In the genomic region with DNA sequence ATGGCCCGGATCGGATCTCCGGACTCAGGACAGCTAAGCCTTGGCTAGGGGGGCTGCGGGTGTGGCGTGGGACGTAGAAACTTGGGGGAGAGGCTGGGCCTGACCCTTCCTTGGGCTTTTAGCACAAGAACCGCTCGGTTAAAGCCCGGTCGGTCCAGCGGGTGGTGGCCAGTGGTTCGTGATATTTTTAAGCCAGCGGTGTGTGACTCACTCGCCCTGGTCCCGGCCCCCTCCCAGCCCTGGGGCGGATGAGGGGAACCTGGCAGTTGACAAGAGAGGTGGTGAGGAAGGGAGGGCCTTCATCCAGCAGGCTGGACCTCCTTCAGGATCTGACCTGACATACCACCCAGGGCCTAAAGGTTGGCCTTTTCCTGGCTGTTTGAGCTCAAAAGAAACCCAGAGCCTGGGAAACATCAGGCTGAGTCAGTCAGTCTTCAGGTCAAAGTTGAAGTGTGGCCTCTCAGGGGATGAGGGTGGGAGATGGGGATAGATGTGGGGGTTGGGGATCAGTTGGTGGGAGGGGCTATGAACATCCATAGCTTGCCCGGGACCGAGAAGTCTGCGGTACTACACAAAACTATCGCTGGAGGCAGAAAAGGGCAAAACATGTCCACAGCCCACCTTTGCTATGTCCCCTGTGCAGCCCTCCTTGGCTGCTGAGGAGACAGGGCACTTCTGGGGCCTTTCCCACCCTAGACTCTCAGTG, we compare ENCODE assay signal across 8 mouse cellular contexts. TPM values are rescaled to one million over a fixed set of nuclear protein-coding genes. Genes with fewer than 3 reads are reported as not detected.
DNase-seq lines count a peak whose midpoint lies in the region; ATAC-seq and TF ChIP-seq lines count a peak whose summit lies in the region.
"Had no signal": no experiment of that assay in that cellular context is flagged by ENCODE, and none has a peak within 500 bp of the region (broad histone marks: within the 10 kb centered on the region; RNA-seq: fewer than 3 reads in every experiment).

No protein-coding gene starts in this region.

- intact Hi-C loops in left cerebral cortex, adult 2 months (cut with DNase I) = no loop called here

- TF ChIP-seq CTCF in stomach, postnatal 0 days (IDR thresholded peaks at IDR 0.05; ENCODE audit: low read depth) = no peak
- no peak for TF ChIP-seq CTCF in left cerebral cortex, adult 2 months (IDR thresholded peaks at IDR 0.05)

- DNase-seq in midbrain, embryonic 10.5 days (ENCODE audit: low spot score) = no peak
- DNase-seq in midbrain, embryonic 14.5 days = no peak
- peak; percentile 33 for DNase-seq in limb, embryonic 10.5 days (ENCODE audit: low spot score)
- peak; percentile 44 for DNase-seq in stomach, postnatal 0 days (ENCODE audit: low spot score)
- no peak for DNase-seq in embryo, embryonic 10 days (ENCODE audit: low spot score)
- no peak for DNase-seq in left cerebral cortex, adult 2 months (ENCODE audit: extremely low spot score in 1 of 2, low spot score in 2 of 2)
- DNase-seq: right cerebral cortex, adult 18-20 months had no signal

- H3K9ac ChIP-seq in midbrain, embryonic 14.5 days (replicated peaks; ENCODE audit: low read length) = no peak overlapping the region
- peak overlapping the region; percentile 76 for H3K9ac ChIP-seq in stomach, postnatal 0 days (ENCODE audit: low read length)

- peaks cover 33% of the 10 kb centered on the region for H3K27me3 ChIP-seq in midbrain, embryonic 10.5 days (ENCODE audit: low read depth, poor library complexity, severe bottlenecking)
- no peaks in the 10 kb centered on the region for H3K27me3 ChIP-seq in midbrain, embryonic 14.5 days (ENCODE audit: control insufficient read depth, insufficient read depth, low read length)
- H3K27me3 ChIP-seq in limb, embryonic 10.5 days (ENCODE audit: low read depth, poor library complexity, severe bottlenecking) = peaks cover 32% of the 10 kb centered on the region
- no peaks in the 10 kb centered on the region for H3K27me3 ChIP-seq in stomach, postnatal 0 days (ENCODE audit: control insufficient read depth, insufficient read depth, low read length)

- WGBS in midbrain, embryonic 10.5 days = 49% methylated on average over 20 of the region's 20 CpGs
- WGBS in midbrain, embryonic 14.5 days = 31% methylated on average over 20 of the region's 20 CpGs
- 32% methylated on average over 20 of the region's 20 CpGs for WGBS in limb, embryonic 10.5 days
- WGBS in stomach, postnatal 0 days = 35% methylated on average over 20 of the region's 20 CpGs

- no peak for TF ChIP-seq EP300 in stomach, postnatal 0 days (optimal IDR thresholded peaks at IDR 0.05)

- H3K4me2 ChIP-seq in midbrain, embryonic 14.5 days (ENCODE audit: low read length) = no peak overlapping the region
- H3K4me2 ChIP-seq in stomach, postnatal 0 days (replicated peaks; ENCODE audit: low read depth) = peak overlapping the region; percentile 55

- H3K36me3 ChIP-seq in midbrain, embryonic 10.5 days = peaks cover 19% of the 10 kb centered on the region
- H3K36me3 ChIP-seq in midbrain, embryonic 14.5 days (ENCODE audit: control insufficient read depth, insufficient read depth, low read length) = 0 out of 2 replicates have a peak, but pooled peaks cover 1% of the 10 kb centered on the region
- H3K36me3 ChIP-seq in limb, embryonic 10.5 days = peaks cover 21% of the 10 kb centered on the region
- H3K36me3 ChIP-seq in stomach, postnatal 0 days (ENCODE audit: control insufficient read depth, insufficient read depth, low read length) = no peaks in the 10 kb centered on the region

- H3K4me3 ChIP-seq in midbrain, embryonic 10.5 days = peak overlapping the region; percentile 37
- H3K4me3 ChIP-seq in midbrain, embryonic 14.5 days (replicated peaks; ENCODE audit: low read depth, low read length) = no peak overlapping the region
- H3K4me3 ChIP-seq in limb, embryonic 10.5 days = peak overlapping the region; percentile 43
- peak overlapping the region; percentile 45 for H3K4me3 ChIP-seq in stomach, postnatal 0 days (ENCODE audit: low read depth, low read length)
- no peak overlapping the region for H3K4me3 ChIP-seq in left cerebral cortex, adult 2 months

- H3K27ac ChIP-seq in midbrain, embryonic 10.5 days (replicated peaks) = no peak overlapping the region; the same call in 1 of the 2 replicates
- H3K27ac ChIP-seq in midbrain, embryonic 14.5 days (replicated peaks; ENCODE audit: low read depth, low read length) = no peak overlapping the region
- no peak overlapping the region for H3K27ac ChIP-seq in limb, embryonic 10.5 days
- H3K27ac ChIP-seq in stomach, postnatal 0 days (replicated peaks) = peak overlapping the region; percentile 92
- no peak overlapping the region for H3K27ac ChIP-seq in left cerebral cortex, adult 2 months

- peaks cover 22% of the 10 kb centered on the region for H3K4me1 ChIP-seq in midbrain, embryonic 10.5 days
- H3K4me1 ChIP-seq in midbrain, embryonic 14.5 days (ENCODE audit: control insufficient read depth, insufficient read depth, low read length) = no peaks in the 10 kb centered on the region
- H3K4me1 ChIP-seq in limb, embryonic 10.5 days = peaks cover 29% of the 10 kb centered on the region
- no peaks in the 10 kb centered on the region for H3K4me1 ChIP-seq in stomach, postnatal 0 days (replicated peaks; ENCODE audit: control insufficient read depth, insufficient read depth)

- ATAC-seq in midbrain, embryonic 14.5 days (ENCODE audit: low FRiP score, low TSS enrichment) = no peak
- ATAC-seq in erythroid progenitor cell, adult 5-6 weeks (replicated peaks; ENCODE audit: low FRiP score, poor library complexity, severe bottlenecking) = 0 out of 2 replicates have a peak, but pooled peaks have one; percentile 2
- peak; percentile 11; the same call in 1 of the 2 replicates for ATAC-seq in stomach, postnatal 0 days (ENCODE audit: low FRiP score, low TSS enrichment)

- no peaks in the 10 kb centered on the region for H3K9me3 ChIP-seq in midbrain, embryonic 10.5 days (replicated peaks)
- H3K9me3 ChIP-seq in midbrain, embryonic 14.5 days (ENCODE audit: control insufficient read depth, low read length) = no peaks in the 10 kb centered on the region
- H3K9me3 ChIP-seq in limb, embryonic 10.5 days (replicated peaks) = no peaks in the 10 kb centered on the region
- no peaks in the 10 kb centered on the region for H3K9me3 ChIP-seq in stomach, postnatal 0 days (ENCODE audit: control insufficient read depth, low read length)

RNA-seq across cellular contexts. Expression of a gene that starts 0.7 kb away (rescaled TPM):
- polyA plus RNA-seq in midbrain, embryonic 10.5 days (2016; fragmentation: Nextera tagmentation; extraction: Ambion mirVana) = 3.4 and 3.8 TPM in 2 replicates
- 0.19 and 0.50 TPM in 2 replicates for polyA plus RNA-seq in midbrain, embryonic 14.5 days (2014; fragmentation: Nextera tagmentation; extraction: Ambion mirVana)
- total RNA-seq in erythroid progenitor cell, adult 5-6 weeks (2015; ENCODE audit: low replicate concordance) = not detected in 2 replicates
- total RNA-seq in erythroid progenitor cell, adult 5-6 weeks (2017; ENCODE audit: low replicate concordance) = 1.4 TPM in 1 of 2 replicates, not detected in the other
- 3.4 and 5.0 TPM in 2 replicates for polyA plus RNA-seq in limb, embryonic 10.5 days (2016; fragmentation: Nextera tagmentation; extraction: Ambion mirVana)
- 86.1 and 96.5 TPM in 2 replicates for polyA plus RNA-seq in stomach, postnatal 0 days (2015; fragmentation: Nextera tagmentation; extraction: Ambion mirVana)
- 1 to 10 TPM; 3.6 to 5.3 TPM for total RNA-seq in left cerebral cortex, adult 2 months (2021)

RNA-seq across cellular contexts. Expression of a gene that starts 11.8 kb away (rescaled TPM):
- polyA plus RNA-seq in midbrain, embryonic 10.5 days (2016; fragmentation: Nextera tagmentation; extraction: Ambion mirVana) = 52.2 and 58.1 TPM in 2 replicates
- polyA plus RNA-seq in midbrain, embryonic 14.5 days (2014; fragmentation: Nextera tagmentation; extraction: Ambion mirVana) = 38.6 and 48.9 TPM in 2 replicates
- total RNA-seq in erythroid progenitor cell, adult 5-6 weeks (2015; ENCODE audit: low replicate concordance) = 13.4 and 26.7 TPM in 2 replicates
- total RNA-seq in erythroid progenitor cell, adult 5-6 weeks (2017; ENCODE audit: low replicate concordance) = 8.3 and 8.6 TPM in 2 replicates
- 42.9 and 46.1 TPM in 2 replicates for polyA plus RNA-seq in limb, embryonic 10.5 days (2016; fragmentation: Nextera tagmentation; extraction: Ambion mirVana)
- 18.6 and 19.7 TPM in 2 replicates for polyA plus RNA-seq in stomach, postnatal 0 days (2015; fragmentation: Nextera tagmentation; extraction: Ambion mirVana)
- 10 to 100 TPM; 33.3 to 34.9 TPM for total RNA-seq in left cerebral cortex, adult 2 months (2021)

RNA-seq across cellular contexts. Expression of a gene that starts 11.9 kb away (rescaled TPM):
- polyA plus RNA-seq in midbrain, embryonic 10.5 days (2016; fragmentation: Nextera tagmentation; extraction: Ambion mirVana) = 57.4 and 67.2 TPM in 2 replicates
- polyA plus RNA-seq in midbrain, embryonic 14.5 days (2014; fragmentation: Nextera tagmentation; extraction: Ambion mirVana) = 180 and 207 TPM in 2 replicates
- 46.5 and 55.8 TPM in 2 replicates for total RNA-seq in erythroid progenitor cell, adult 5-6 weeks (2015; ENCODE audit: low replicate concordance)
- 26.2 and 40.8 TPM in 2 replicates for total RNA-seq in erythroid progenitor cell, adult 5-6 weeks (2017; ENCODE audit: low replicate concordance)
- polyA plus RNA-seq in limb, embryonic 10.5 days (2016; fragmentation: Nextera tagmentation; extraction: Ambion mirVana) = 44.1 and 59.5 TPM in 2 replicates
- polyA plus RNA-seq in stomach, postnatal 0 days (2015; fragmentation: Nextera tagmentation; extraction: Ambion mirVana) = 37.6 and 40.1 TPM in 2 replicates
- 10 to 100 TPM; 63.1 to 63.8 TPM for total RNA-seq in left cerebral cortex, adult 2 months (2021)

RNA-seq across cellular contexts. Expression of a gene that starts 47.6 kb away (rescaled TPM):
- 0.32 and 0.62 TPM in 2 replicates for polyA plus RNA-seq in midbrain, embryonic 10.5 days (2016; fragmentation: Nextera tagmentation; extraction: Ambion mirVana)
- polyA plus RNA-seq in midbrain, embryonic 14.5 days (2014; fragmentation: Nextera tagmentation; extraction: Ambion mirVana) = 0.53 and 0.54 TPM in 2 replicates
- total RNA-seq in erythroid progenitor cell, adult 5-6 weeks (2015; ENCODE audit: low replicate concordance) = not detected in 2 replicates
- total RNA-seq in erythroid progenitor cell, adult 5-6 weeks (2017; ENCODE audit: low replicate concordance) = not detected in 2 replicates
- 0.68 and 0.93 TPM in 2 replicates for polyA plus RNA-seq in limb, embryonic 10.5 days (2016; fragmentation: Nextera tagmentation; extraction: Ambion mirVana)
- 0.06 and 0.16 TPM in 2 replicates for polyA plus RNA-seq in stomach, postnatal 0 days (2015; fragmentation: Nextera tagmentation; extraction: Ambion mirVana)
- under 1 TPM; 0.27 to 0.44 TPM for total RNA-seq in left cerebral cortex, adult 2 months (2021)

RNA-seq across cellular contexts. Expression of a gene that starts 52.6 kb away (rescaled TPM):
- polyA plus RNA-seq in midbrain, embryonic 10.5 days (2016; fragmentation: Nextera tagmentation; extraction: Ambion mirVana) = 339 and 342 TPM in 2 replicates
- polyA plus RNA-seq in midbrain, embryonic 14.5 days (2014; fragmentation: Nextera tagmentation; extraction: Ambion mirVana) = 312 and 318 TPM in 2 replicates
- 108 and 138 TPM in 2 replicates for total RNA-seq in erythroid progenitor cell, adult 5-6 weeks (2015; ENCODE audit: low replicate concordance)
- 354 and 496 TPM in 2 replicates for total RNA-seq in erythroid progenitor cell, adult 5-6 weeks (2017; ENCODE audit: low replicate concordance)
- 258 and 272 TPM in 2 replicates for polyA plus RNA-seq in limb, embryonic 10.5 days (2016; fragmentation: Nextera tagmentation; extraction: Ambion mirVana)
- polyA plus RNA-seq in stomach, postnatal 0 days (2015; fragmentation: Nextera tagmentation; extraction: Ambion mirVana) = 459 and 468 TPM in 2 replicates
- total RNA-seq in left cerebral cortex, adult 2 months (2021) = 10 to 100 TPM; 87.5 to 90.9 TPM

Comparison
In these comparisons a context has a peak if more than half of its experiments do, and no peak if none do; other contexts are left out.
1. H3K4me3 ChIP-seq: peak in midbrain, embryonic 10.5 days (single experiment), limb, embryonic 10.5 days (single experiment) and stomach, postnatal 0 days (single experiment); none in midbrain, embryonic 14.5 days (single experiment) and left cerebral cortex, adult 2 months (single experiment).
2. DNase-seq: peak in limb, embryonic 10.5 days (single experiment) and stomach, postnatal 0 days (single experiment); none in midbrain, embryonic 10.5 days (single experiment), midbrain, embryonic 14.5 days (single experiment), embryo, embryonic 10 days (single experiment) and left cerebral cortex, adult 2 months (0 of 2).
3. RNA of a gene that starts 0.7 kb away (polyA plus RNA-seq): 86.1 to 96.5 TPM in stomach, postnatal 0 days; 3.4 to 5.0 TPM in limb, embryonic 10.5 days, 3.4 to 3.8 TPM in midbrain, embryonic 10.5 days and 0.19 to 0.50 TPM in midbrain, embryonic 14.5 days; every median in the first group is over 10 times any median in the second.